Mouse (Mus musculus) right cerebral cortex, adult 18-20 months (tissue): ENCODE measurements around the gene Apold1.

Experiments
- DNase-seq: peaks from one replicate; pipeline ENCODE4 v3.0.0; 2022; ENCODE audit warnings: mixed read lengths

Gene Apold1

GRCm38 (mm10) chr6:134976628-134977027 is 4.9 kb upstream of the Apold1 start:
- DNase-seq: no peak

GRCm38 (mm10) chr6:134983529-134984370 is 2.2 kb downstream of the Apold1 start:
- DNase-seq: peak; percentile 92

GRCm38 (mm10) chr6:134984748-134985147 is 3.2 kb downstream of the Apold1 start:
- no peak for DNase-seq

GRCm38 (mm10) chr6:134988377-134988776 is 6.9 kb downstream of the Apold1 start:
- no peak for DNase-seq

GRCm38 (mm10) chr6:134990674-134991073 is 9.2 kb downstream of the Apold1 start:
- peak; percentile 29 for DNase-seq

GRCm38 (mm10) chr6:134994031-134994651 is 12.6 kb downstream of the Apold1 start:
- peak; percentile 67 for DNase-seq

- peak; percentile 60 for DNase-seq
Measured at GRCm38 (mm10) chr6:134994985-134995384, 13.5 kb downstream of the Apold1 start.

- DNase-seq: no peak
Measured at GRCm38 (mm10) chr6:134996918-134997317, 15.4 kb downstream of the Apold1 start.

GRCm38 (mm10) chr6:134998076-134998475 is 16.6 kb downstream of the Apold1 start:
- DNase-seq: no peak

- no peak for DNase-seq
Measured at GRCm38 (mm10) chr6:134998781-134999180, 17.3 kb downstream of the Apold1 start.

GRCm38 (mm10) chr6:135000272-135000671 is 18.8 kb downstream of the Apold1 start:
- DNase-seq: no peak

- no peak for DNase-seq
Measured at GRCm38 (mm10) chr6:135001991-135002390, 20.5 kb downstream of the Apold1 start.

- DNase-seq: no peak
Measured at GRCm38 (mm10) chr6:135006372-135006771, 24.9 kb downstream of the Apold1 start.

GRCm38 (mm10) chr6:135011048-135011733 is 29.7 kb downstream of the Apold1 start, which contains the start of gene Ddx47:
Gene Ddx47, plus strand, starts transcription at chr6:135011612.
- peak; percentile 96 for DNase-seq

- DNase-seq: no peak
Measured at GRCm38 (mm10) chr6:135011734-135012116, 30.2 kb downstream of the Apold1 start.

- DNase-seq: no peak
Measured at GRCm38 (mm10) chr6:135017211-135017610, 35.7 kb downstream of the Apold1 start.

- DNase-seq: no peak
Measured at GRCm38 (mm10) chr6:135019564-135019963, 38.0 kb downstream of the Apold1 start.

GRCm38 (mm10) chr6:135021633-135022032 is 40.1 kb downstream of the Apold1 start:
- no peak for DNase-seq

GRCm38 (mm10) chr6:135023379-135023778 is 41.9 kb downstream of the Apold1 start:
- DNase-seq: no peak

GRCm38 (mm10) chr6:135024781-135025420 is 43.4 kb downstream of the Apold1 start:
- no peak for DNase-seq

- DNase-seq: peak; percentile 24
Measured at GRCm38 (mm10) chr6:135026232-135026631, 44.7 kb downstream of the Apold1 start.

- DNase-seq: no peak
Measured at GRCm38 (mm10) chr6:135026755-135027154, 45.2 kb downstream of the Apold1 start.

GRCm38 (mm10) chr6:135029246-135029645 is 47.7 kb downstream of the Apold1 start:
- DNase-seq: no peak
